Mouse (Mus musculus) megakaryocyte-erythroid progenitor cell, adult 5-6 weeks (primary cell): ENCODE results near the gene Ano4. TPM values are rescaled to one million over a fixed set of nuclear protein-coding genes. Genes with fewer than 3 reads are reported as not detected.

Experiments
- ATAC-seq: replicated peaks from 2 replicates; pipeline ENCODE4 v1.8.0; 2016; ENCODE audit warnings: mild to moderate bottlenecking, inconsistent platforms; ENCODE audit not compliant: severe bottlenecking, poor library complexity, low FRiP score, low TSS enrichment
- total RNA-seq, 2 experiments: library from RNA; stranded (forward) in 1 of 2; stranded (reverse) in 1 of 2; fragments of 200-1000, 215-1000 nt in 1 of 2; fragments of >200 nt in 1 of 2; fragmentation: Nextera tagmentation in 1 of 2; gene quantifications; 2 replicates each; pipeline ENCODE4 v1.2.3; 2014 to 2017

The Ano4 gene
- total RNA-seq, 2 experiments from 2014 or later = not detected

- ATAC-seq = no peak
Observed at GRCm38 (mm10) chr10:89292784-89293183, 51.8 kb downstream of the Ano4 start.

- no peak for ATAC-seq
Observed at GRCm38 (mm10) chr10:89290698-89291097, 53.9 kb downstream of the Ano4 start.

GRCm38 (mm10) chr10:89289290-89289689 is 55.3 kb downstream of the Ano4 start:
- no peak for ATAC-seq

- no peak for ATAC-seq
Observed at GRCm38 (mm10) chr10:89280402-89280801, 64.2 kb downstream of the Ano4 start.

- no peak for ATAC-seq
Observed at GRCm38 (mm10) chr10:89273001-89273680, 71.4 kb downstream of the Ano4 start.

GRCm38 (mm10) chr10:89267312-89267711 is 77.2 kb downstream of the Ano4 start:
- ATAC-seq = no peak

- ATAC-seq = no peak
Observed at GRCm38 (mm10) chr10:89263396-89263795, 81.2 kb downstream of the Ano4 start.

- no peak for ATAC-seq
Observed at GRCm38 (mm10) chr10:89257457-89258381, 86.8 kb downstream of the Ano4 start.

- no peak for ATAC-seq
Observed at GRCm38 (mm10) chr10:89256762-89257456, 87.7 kb downstream of the Ano4 start.

GRCm38 (mm10) chr10:89254765-89255164 is 89.8 kb downstream of the Ano4 start:
- no peak for ATAC-seq

GRCm38 (mm10) chr10:89253799-89254198 is 90.8 kb downstream of the Ano4 start:
- ATAC-seq = no peak

GRCm38 (mm10) chr10:89252636-89253035 is 91.9 kb downstream of the Ano4 start:
- no peak for ATAC-seq

GRCm38 (mm10) chr10:89243808-89244207 is 100.8 kb downstream of the Ano4 start:
- ATAC-seq = no peak

- ATAC-seq = peak; percentile 59; the same call in 1 of the 2 replicates
Observed at GRCm38 (mm10) chr10:89224524-89224923, 120.0 kb downstream of the Ano4 start.

GRCm38 (mm10) chr10:89222284-89222989 is 122.1 kb downstream of the Ano4 start:
- ATAC-seq = no peak

GRCm38 (mm10) chr10:89216078-89216477 is 128.5 kb downstream of the Ano4 start:
- ATAC-seq = no peak

- ATAC-seq = peak; percentile 73
Observed at GRCm38 (mm10) chr10:89205858-89206257, 138.7 kb downstream of the Ano4 start.

- ATAC-seq = no peak
Observed at GRCm38 (mm10) chr10:89196444-89196843, 148.1 kb downstream of the Ano4 start.

- ATAC-seq = no peak
Observed at GRCm38 (mm10) chr10:89195068-89195467, 149.5 kb downstream of the Ano4 start.
